Mouse (Mus musculus) ES-Bruce4 (cell line): Measurements from ENCODE around the gene Cit.

ENCODE experiments used
- CTCF ChIP-seq: IDR thresholded peaks from one replicate; pipeline ENCODE4 v1.8.1; 2011; ENCODE audit warnings: low read depth, low read length
- EP300 ChIP-seq: IDR thresholded peaks from 2 replicates; pipeline ENCODE4 v1.6.1; 2011; ENCODE audit warnings: low read depth, low read length; ENCODE audit not compliant: insufficient read depth
- POLR2A ChIP-seq: IDR thresholded peaks from one replicate; pipeline ENCODE4 v1.8.1; 2011; ENCODE audit warnings: low read length; ENCODE audit not compliant: insufficient read depth

DNA sequence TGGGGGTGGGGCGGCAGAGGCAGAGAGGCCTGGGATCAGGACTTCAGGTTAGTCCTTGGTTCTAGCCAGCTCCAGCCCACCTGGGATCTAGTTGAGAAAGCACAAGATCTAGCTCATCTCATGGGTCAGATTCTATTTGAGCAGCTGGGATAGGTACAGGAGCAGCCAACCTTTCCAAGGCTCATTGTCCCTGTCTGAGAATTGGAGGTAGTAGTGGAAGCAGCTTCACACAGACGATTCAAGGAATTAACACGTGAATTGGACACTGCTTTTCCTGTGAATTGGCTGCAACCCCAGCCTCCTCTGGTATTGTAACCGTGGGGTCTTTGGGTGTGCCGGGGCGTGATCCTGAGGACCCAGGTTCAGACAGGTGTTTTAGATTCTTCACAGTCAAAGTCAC is 207.7 kb downstream of the Cit start:
- TF ChIP-seq POLR2A (no peak), CTCF (no peak), EP300 (no peak)
